Mouse (Mus musculus) embryonic facial prominence, embryonic 15.5 days (tissue): Measurements from ENCODE around the gene Haspin. TPM values are rescaled to one million over a fixed set of nuclear protein-coding genes. Genes with fewer than 3 reads are reported as not detected.
"Not testable (repeated sequence)": the region's sequence is repeated elsewhere in the genome, so short reads cannot be mapped to it uniquely, and the experiment has no call there.

ENCODE experiments used
- ATAC-seq: fragments of 200-750 bp; cut with Nextera tagmentation; 2 replicates; pipeline ENCODE4 v1.8.0; 2017; ENCODE audit warnings: low read depth, moderate TSS enrichment; ENCODE audit not compliant: insufficient number of reproducible peaks, low FRiP score, low TSS enrichment
- H3K27ac ChIP-seq: fragments of 300-500 bp; sonication (generic); replicated peaks from 2 replicates; pipeline ENCODE4 v1.5.1; 2015; ENCODE audit warnings: mild to moderate bottlenecking, inconsistent platforms
- H3K27me3 ChIP-seq: fragments of 300-500 bp; sonication (generic); 2 replicates; pipeline ENCODE4 v1.6.1; 2015; ENCODE audit warnings: inconsistent platforms
- H3K36me3 ChIP-seq: fragments of 300-500 bp; sonication (generic); 2 replicates; pipeline ENCODE4 v1.6.1; 2015; ENCODE audit warnings: mild to moderate bottlenecking, inconsistent platforms
- H3K4me1 ChIP-seq: fragments of 300-500 bp; sonication (generic); 2 replicates; pipeline ENCODE4 v1.6.1; 2015; ENCODE audit warnings: inconsistent platforms
- H3K4me2 ChIP-seq: fragments of 300-500 bp; sonication (generic); replicated peaks from 2 replicates; pipeline ENCODE4 v1.6.1; 2015; ENCODE audit warnings: mild to moderate bottlenecking, inconsistent platforms
- H3K4me3 ChIP-seq: fragments of 300-500 bp; sonication (generic); replicated peaks from 2 replicates; pipeline ENCODE4 v1.5.1; 2015; ENCODE audit warnings: mild to moderate bottlenecking, inconsistent platforms
- H3K9ac ChIP-seq: fragments of 300-500 bp; sonication (generic); 2 replicates; pipeline ENCODE4 v1.6.1; 2015; ENCODE audit warnings: inconsistent platforms
- H3K9me3 ChIP-seq: fragments of 300-500 bp; sonication (generic); replicated peaks from 2 replicates; pipeline ENCODE4 v1.6.1; 2016; ENCODE audit warnings: inconsistent platforms
- WGBS: fragments of 180-500 bp; shearing (Covaris S2); methylation state at CpG from one replicate; pipeline ENCODE4 v1.1.7; 2015; 5-methylcytosine and 5-hydroxymethylcytosine counted together
- polyA plus RNA-seq: library from polyadenylated mRNA; unstranded; fragments of >200 nt; fragmentation: Nextera tagmentation; extraction: Ambion mirVana; gene quantifications from 2 replicates; pipeline ENCODE4 v1.2.1, GENCODE M21; 2015

Haspin gene
- polyA plus RNA-seq, 1 experiment from 2014 or later = 10.9 TPM

DNA sequence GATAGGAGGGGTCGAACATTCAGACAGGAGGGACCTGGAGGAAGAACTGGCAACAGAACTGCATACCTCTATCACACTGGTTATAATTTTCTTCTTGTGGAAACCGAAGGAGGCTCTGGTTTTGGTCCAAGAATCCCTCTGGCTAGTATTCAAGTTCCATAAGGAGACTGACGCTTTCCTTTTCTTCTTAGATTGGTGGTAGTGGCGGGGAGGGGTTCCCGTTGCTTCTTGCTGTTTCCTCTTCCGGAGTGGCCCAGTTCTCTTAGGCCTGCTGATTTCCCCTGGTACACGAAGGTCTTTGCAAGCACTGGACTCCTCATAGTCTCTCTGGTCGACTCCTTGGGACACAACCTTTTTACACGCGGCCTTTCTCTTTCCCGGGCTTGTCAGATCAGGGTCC, 978 bp downstream of the Haspin start:
- no peaks in the 10 kb centered on the region for H3K27me3 ChIP-seq
- no peak overlapping the region for H3K27ac ChIP-seq
- peaks cover 31% of the 10 kb centered on the region for H3K4me1 ChIP-seq
- H3K36me3 ChIP-seq = peaks cover 20% of the 10 kb centered on the region
- H3K4me2 ChIP-seq = peak overlapping the region; percentile 91
- peak overlapping the region; percentile 64 for H3K4me3 ChIP-seq
- WGBS = 30% methylated on average over 11 of the region's 11 CpGs
- no peaks in the 10 kb centered on the region for H3K9me3 ChIP-seq
- H3K9ac ChIP-seq = peak overlapping the region; percentile 66; the same call in 1 of the 2 replicates
- ATAC-seq = no peak

DNA sequence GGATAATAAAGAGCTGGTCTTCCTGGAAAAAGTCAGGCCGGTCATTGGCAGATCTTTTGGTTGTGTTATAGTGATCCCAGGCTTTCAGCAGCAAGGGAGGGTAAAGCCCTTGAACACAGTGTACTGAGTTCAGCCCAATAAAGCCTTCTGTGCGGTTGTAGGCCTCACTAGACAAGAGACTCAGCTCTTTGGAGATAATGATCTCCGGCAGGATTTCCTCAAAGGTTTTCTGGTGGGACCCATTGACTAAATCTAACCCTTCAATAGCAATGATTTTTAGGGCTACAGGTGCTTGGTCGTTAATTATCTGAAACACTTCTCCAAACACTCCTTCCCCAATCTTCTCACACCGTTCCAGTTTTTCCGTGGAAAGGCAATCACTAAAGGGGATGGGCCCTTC, 1.5 kb downstream of the Haspin start:
- no peak overlapping the region for H3K9ac ChIP-seq

DNA sequence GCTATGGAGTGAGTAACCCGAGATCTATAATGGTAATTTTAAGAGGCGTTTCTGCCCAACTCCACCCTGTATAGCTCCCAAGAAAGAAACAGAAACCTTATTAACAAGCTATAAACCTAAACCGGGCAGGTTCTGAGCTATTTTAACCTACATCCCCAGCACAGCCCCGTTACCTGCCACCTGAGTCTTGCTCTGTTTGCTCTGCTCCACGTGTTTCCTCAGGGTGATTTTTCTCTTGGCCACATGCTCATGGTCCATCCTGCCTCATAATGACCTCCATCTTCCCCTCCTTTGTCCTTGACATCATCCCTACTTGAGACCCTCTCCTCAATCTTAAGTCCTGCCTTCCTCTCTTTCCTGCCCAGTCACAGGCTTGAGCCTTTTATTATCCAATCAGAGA, 3.9 kb downstream of the Haspin start:
- H3K9ac ChIP-seq = no peak overlapping the region
- WGBS = 88% methylated on average over 5 of the region's 5 CpGs
- H3K36me3 ChIP-seq = peaks cover 20% of the 10 kb centered on the region
- ATAC-seq = no peak
- H3K4me1 ChIP-seq = peaks cover 31% of the 10 kb centered on the region
- no peak overlapping the region for H3K4me3 ChIP-seq
- no peak overlapping the region for H3K27ac ChIP-seq
- no peaks in the 10 kb centered on the region for H3K9me3 ChIP-seq
- no peaks in the 10 kb centered on the region for H3K27me3 ChIP-seq
- H3K4me2 ChIP-seq = no peak overlapping the region

More for the DNA sequence above, 1.5 kb downstream of the Haspin start:
- H3K4me2 ChIP-seq = peak overlapping the region; percentile 91
- H3K27me3 ChIP-seq = no peaks in the 10 kb centered on the region
- no peak for ATAC-seq
- no peaks in the 10 kb centered on the region for H3K9me3 ChIP-seq
- peaks cover 20% of the 10 kb centered on the region for H3K36me3 ChIP-seq
- WGBS = 85% methylated on average over 6 of the region's 6 CpGs
- H3K27ac ChIP-seq = no peak overlapping the region
- peak overlapping the region; percentile 64 for H3K4me3 ChIP-seq
- peaks cover 31% of the 10 kb centered on the region for H3K4me1 ChIP-seq

DNA sequence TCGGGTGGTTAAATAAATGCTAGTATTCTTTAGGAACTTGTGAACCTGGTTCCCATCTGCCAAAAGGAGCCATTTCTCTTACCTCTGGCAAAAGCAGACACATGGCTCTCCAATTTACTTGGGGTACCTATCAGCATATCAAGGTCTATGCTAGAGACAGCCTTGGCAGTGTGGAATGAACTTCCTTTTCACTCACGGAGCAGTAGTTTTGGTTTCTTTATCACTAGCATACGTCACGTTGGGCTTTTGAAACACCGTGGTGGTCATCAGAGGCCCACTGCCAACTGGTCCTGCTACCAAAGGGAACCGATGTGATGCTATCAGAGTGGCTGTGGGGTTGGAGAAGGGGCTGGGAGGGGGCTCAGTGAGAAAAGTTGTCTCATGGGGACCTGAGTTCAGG, 5.1 kb downstream of the Haspin start:
- no peak for ATAC-seq
- no peaks in the 10 kb centered on the region for H3K9me3 ChIP-seq
- WGBS = 93% methylated on average over 6 of the region's 6 CpGs
- H3K4me1 ChIP-seq = peaks cover 31% of the 10 kb centered on the region
- H3K9ac ChIP-seq = no peak overlapping the region
- H3K4me2 ChIP-seq = no peak overlapping the region
- no peaks in the 10 kb centered on the region for H3K27me3 ChIP-seq
- no peak overlapping the region for H3K4me3 ChIP-seq
- H3K36me3 ChIP-seq = peaks cover 20% of the 10 kb centered on the region
- H3K27ac ChIP-seq = no peak overlapping the region

DNA sequence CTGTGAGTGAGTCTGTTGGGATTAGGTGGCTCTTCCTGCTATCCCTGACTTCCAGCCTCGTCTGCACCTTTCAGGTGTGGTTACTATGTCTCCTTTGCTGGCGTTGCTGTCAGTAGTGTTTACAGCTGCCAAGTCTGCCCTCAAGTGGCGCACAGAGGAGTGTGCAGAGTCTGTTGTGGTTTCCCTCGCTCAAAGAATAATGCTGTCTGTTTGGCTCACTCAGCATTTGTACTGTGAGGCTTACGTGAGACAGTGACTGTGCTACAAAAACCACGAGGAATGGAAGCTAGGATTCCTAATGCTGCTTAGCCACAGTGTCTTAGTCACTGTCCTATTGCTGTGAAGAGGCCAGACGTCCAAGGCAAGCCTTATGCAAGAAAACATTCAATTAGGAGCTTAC, 7.1 kb downstream of the Haspin start:
- Histone ChIP-seq H3K27me3 (no peaks in the 10 kb centered on the region), H3K4me2 (no peak overlapping the region), H3K9ac (no peak overlapping the region), H3K4me3 (no peak overlapping the region), H3K4me1 (peaks cover 14% of the 10 kb centered on the region; the same call in 1 of the 2 replicates), H3K36me3 (peaks cover 20% of the 10 kb centered on the region), H3K9me3 (no peaks in the 10 kb centered on the region), H3K27ac (no peak overlapping the region)
- no peak for ATAC-seq
- 71% methylated on average over 7 of the region's 7 CpGs for WGBS

DNA sequence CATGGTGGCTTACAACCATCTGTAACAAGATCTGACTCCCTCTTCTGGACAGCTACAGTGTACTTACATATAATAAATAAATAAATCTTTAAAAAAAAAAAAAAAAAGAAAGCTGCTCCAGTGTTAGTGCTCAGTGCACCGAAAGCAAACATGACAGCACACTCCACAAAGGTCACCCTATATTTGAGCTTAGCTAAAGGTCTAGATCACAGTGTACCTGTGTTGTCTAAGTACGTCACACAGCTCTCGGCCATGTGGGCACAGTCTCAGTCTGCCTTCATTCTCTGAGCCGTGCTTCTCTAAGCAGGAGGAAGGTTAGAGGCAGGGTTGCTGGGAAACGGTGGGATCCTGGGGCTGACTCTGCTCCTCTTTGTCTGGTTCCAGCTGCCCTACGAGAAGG, 11.6 kb downstream of the Haspin start:
- Histone ChIP-seq H3K27me3 (no peaks in the 10 kb centered on the region), H3K27ac (no peak overlapping the region), H3K4me2 (no peak overlapping the region), H3K4me3 (no peak overlapping the region), H3K9me3 (no peaks in the 10 kb centered on the region), H3K4me1 (no peaks in the 10 kb centered on the region), H3K36me3 (no peaks in the 10 kb centered on the region), H3K9ac (no peak overlapping the region)
- ATAC-seq = no peak
- 95% methylated on average over 6 of the region's 6 CpGs for WGBS

DNA sequence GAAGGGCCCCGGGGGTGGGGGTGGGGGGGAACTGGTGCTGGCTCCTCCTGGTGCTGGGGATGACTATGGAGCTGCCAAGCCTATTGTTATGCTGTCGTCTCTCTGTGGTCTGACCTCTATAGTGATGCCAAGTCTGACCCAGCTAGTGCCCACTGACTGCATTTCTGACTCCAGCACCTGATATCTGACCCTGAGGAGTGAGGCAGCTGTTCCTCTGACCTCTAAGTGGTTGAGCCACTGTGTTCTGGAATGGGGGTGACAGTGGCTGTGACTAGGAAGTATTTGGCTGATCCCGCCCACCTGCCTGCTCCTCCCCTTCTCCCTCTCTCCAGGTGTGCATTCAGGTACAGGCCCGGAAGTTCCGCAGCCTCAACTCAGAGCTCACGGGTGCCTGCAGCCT, 26.7 kb downstream of the Haspin start:
- no peaks in the 10 kb centered on the region for H3K27me3 ChIP-seq
- H3K4me3 ChIP-seq = no peak overlapping the region
- no peak overlapping the region for H3K27ac ChIP-seq
- no peaks in the 10 kb centered on the region for H3K36me3 ChIP-seq
- H3K9me3 ChIP-seq = no peaks in the 10 kb centered on the region
- no peak overlapping the region for H3K9ac ChIP-seq
- no peak for ATAC-seq
- H3K4me2 ChIP-seq = no peak overlapping the region
- no peaks in the 10 kb centered on the region for H3K4me1 ChIP-seq
- WGBS = 67% methylated on average over 6 of the region's 6 CpGs

DNA sequence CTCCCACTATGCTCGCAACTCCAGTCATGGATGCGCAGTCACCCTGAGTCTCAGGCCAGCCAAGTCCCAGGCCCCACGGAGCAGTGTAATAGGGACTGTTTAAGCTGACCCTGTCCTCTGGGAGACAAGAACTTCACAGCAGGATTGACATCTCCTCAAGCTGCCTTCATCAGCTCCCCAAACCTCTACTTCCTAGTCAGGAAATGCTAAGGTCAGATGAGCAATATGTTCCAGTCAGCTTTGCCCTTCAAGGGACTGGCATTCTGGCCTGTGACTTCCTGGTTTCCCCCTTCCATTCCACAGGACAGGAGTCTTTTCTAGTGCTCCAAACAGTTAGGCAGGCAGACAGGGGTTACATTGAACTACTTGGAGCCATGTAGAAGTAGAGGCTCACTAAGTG, 28.2 kb downstream of the Haspin start:
- Histone ChIP-seq H3K27me3 (no peaks in the 10 kb centered on the region), H3K9ac (no peak overlapping the region), H3K4me3 (no peak overlapping the region), H3K9me3 (no peaks in the 10 kb centered on the region), H3K4me1 (no peaks in the 10 kb centered on the region), H3K36me3 (no peaks in the 10 kb centered on the region), H3K4me2 (no peak overlapping the region), H3K27ac (no peak overlapping the region)
- ATAC-seq = no peak
- WGBS = 89% methylated on average over 3 of the region's 3 CpGs

DNA sequence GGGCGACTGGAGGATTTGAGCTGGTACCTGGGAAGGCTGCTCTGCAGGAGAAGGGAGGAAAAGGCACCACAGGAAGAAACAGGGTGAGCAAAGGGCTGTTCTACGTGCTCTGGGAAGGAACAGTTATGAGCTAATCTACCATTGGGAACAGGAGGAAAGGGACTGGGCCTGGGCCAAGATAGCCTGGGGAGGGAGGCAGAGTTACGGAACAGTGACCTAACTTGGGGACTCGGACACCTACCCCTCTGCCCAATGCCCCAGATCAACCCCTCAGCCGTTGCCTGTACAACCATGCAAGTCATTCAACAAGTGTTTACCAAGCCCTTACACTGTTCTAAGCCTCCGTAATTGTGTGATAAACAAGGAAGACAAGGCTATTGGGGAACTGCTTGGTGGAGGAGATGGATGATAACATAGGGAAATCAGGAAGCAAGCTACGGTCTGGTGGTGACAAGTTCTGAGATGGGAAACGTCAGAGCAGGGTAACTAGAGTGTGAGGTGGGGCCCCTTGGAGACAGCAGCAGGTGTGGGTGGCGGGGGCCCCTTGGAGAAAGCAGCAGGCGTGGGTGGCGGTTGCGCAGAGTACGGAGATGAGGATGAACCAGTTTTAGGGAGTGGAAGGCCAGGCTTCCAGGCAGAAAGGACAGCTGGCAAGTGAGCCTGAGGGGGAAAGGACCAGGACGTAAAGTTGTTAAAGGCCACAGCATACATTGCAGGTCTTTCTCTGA, 29.0 kb downstream of the Haspin start:
- Histone ChIP-seq H3K36me3 (no peaks in the 10 kb centered on the region), H3K27ac (no peak overlapping the region), H3K9ac (no peak overlapping the region), H3K4me3 (no peak overlapping the region), H3K4me2 (no peak overlapping the region), H3K9me3 (no peaks in the 10 kb centered on the region), H3K4me1 (no peaks in the 10 kb centered on the region), H3K27me3 (no peaks in the 10 kb centered on the region)
- no peak for ATAC-seq
- WGBS = 73% methylated on average over 14 of the region's 14 CpGs

DNA sequence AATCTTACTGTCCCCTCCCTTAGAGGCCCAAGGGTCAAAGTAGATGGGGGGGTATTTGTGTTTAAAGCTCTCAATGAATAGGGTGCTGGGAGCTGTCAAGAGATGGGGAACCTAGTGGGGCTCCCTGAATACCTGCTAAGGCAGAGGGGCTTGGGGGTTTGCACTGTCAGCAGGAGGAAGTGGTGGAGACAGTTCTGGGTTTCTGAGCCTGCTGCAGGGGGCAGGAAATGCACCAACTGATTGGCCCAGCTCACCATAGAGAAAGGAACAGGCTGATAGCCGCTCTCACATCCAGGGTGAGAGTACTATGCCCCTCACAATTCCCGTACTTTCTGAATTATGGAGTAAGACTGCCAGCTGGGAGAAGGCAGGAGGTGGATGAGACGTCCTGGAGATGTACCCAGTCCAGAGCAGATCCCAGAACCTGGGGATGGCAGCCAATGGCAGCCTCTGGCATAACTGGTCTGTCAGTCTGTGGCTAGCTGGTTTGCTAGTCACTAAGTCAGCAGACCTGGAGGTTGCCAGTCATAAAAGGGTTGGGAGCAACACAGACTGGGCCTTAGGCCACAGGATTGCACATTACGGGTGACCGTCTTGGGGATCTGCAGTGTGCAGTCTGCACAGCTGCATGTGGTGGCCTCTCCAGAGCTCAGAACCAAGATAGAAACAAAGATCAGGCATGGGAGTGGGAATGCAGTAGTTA, 29.7 kb downstream of the Haspin start:
- no peak overlapping the region for H3K9ac ChIP-seq
- no peak overlapping the region for H3K4me2 ChIP-seq
- H3K27me3 ChIP-seq = no peaks in the 10 kb centered on the region
- no peak for ATAC-seq
- no peaks in the 10 kb centered on the region for H3K9me3 ChIP-seq
- H3K27ac ChIP-seq = no peak overlapping the region
- H3K4me3 ChIP-seq = no peak overlapping the region
- no peaks in the 10 kb centered on the region for H3K4me1 ChIP-seq
- 63% methylated on average over 5 of the region's 5 CpGs for WGBS
- no peaks in the 10 kb centered on the region for H3K36me3 ChIP-seq

DNA sequence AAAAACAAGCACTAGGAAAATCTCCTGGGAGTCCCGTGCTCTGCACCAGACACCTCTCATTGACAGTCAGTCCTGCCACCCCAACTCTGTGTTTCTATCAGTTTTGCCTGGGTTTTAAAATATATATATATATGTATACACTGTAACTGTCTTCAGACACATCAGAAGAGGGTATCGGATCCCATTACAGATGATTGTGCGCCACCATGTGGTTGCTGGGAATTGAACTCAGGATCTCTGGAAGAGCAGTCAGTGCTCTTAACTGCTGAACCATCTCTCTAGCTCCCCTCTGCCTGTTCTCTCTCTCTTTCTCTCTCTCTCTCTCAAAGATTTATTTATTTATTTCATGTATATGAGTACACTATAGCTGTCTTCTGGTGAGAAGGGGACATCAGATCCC, 30.7 kb downstream of the Haspin start:
- H3K36me3 ChIP-seq, H3K4me2 ChIP-seq, ATAC-seq, H3K27me3 ChIP-seq, H3K4me1 ChIP-seq, H3K4me3 ChIP-seq, H3K9ac ChIP-seq, H3K9me3 ChIP-seq, H3K27ac ChIP-seq: not testable (repeated sequence)
- WGBS = 43% methylated on average over 3 of the region's 3 CpGs

DNA sequence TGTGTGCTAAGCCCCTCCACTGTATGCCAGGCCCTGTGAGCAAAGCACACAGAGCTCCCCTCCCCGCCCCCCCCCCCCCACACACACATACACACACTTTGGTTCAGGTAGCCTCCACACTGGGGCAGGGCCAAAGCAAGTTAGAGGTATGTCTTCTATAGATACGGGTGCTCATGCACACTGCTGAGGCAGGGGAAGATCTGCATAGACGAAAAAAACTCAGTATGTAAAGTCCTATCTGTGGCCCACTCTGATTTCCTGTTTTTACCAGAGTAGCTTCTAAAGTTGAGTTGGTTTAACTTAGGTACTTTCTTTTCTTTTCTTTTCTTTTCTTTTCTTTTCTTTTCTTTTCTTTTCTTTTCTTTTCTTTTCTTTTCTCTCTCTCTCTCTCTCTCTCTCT, 32.8 kb downstream of the Haspin start:
- ATAC-seq = no peak
- Histone ChIP-seq H3K9ac (no peak overlapping the region), H3K9me3 (no peaks in the 10 kb centered on the region), H3K27ac (no peak overlapping the region), H3K4me3 (no peak overlapping the region), H3K4me1 (no peaks in the 10 kb centered on the region), H3K4me2 (no peak overlapping the region), H3K36me3 (no peaks in the 10 kb centered on the region), H3K27me3 (no peaks in the 10 kb centered on the region)
- 46% methylated on average over 3 of the region's 3 CpGs for WGBS
